Mouse (Mus musculus): ENCODE measurements around the gene Hist1h4c. TPM values are rescaled to one million over a fixed set of nuclear protein-coding genes. Genes with fewer than 3 reads are reported as not detected.
"Not testable (repeated sequence)": the region's sequence is repeated elsewhere in the genome, so short reads cannot be mapped to it uniquely, and the experiment has no call there.

Gene Hist1h4c
- polyA plus RNA-seq (2015; fragmentation: Nextera tagmentation; extraction: Ambion mirVana): 2.3 and 2.7 TPM in 2 replicates

DNA sequence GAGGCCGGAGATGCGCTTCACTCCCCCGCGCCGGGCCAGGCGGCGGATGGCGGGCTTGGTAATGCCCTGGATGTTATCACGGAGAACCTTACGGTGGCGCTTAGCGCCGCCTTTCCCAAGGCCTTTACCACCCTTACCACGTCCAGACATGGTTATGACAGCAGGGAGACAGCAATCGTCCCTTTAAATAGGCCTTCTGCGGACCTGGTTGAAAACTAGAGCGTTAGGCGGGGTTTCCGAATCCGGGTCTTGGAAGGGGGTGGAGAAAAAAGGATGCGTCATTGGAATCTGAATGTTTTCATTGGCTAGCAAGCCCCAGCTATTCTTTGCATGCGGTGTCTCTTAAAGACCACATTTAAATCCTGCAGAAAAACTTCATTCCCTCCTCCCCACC is at the start of gene Hist1h4c:
Gene Hist1h4c (minus strand): TSS at position 155 of the 394 bp plus-strand sequence.
- Histone ChIP-seq H3K27me3 (no peaks in the 10 kb centered on the region), H3K27ac (replicated peaks) (peak within 1 kb of the TSS; percentile 86), H3K9me3 (no peaks in the 10 kb centered on the region), H3K36me3 (no peaks in the 10 kb centered on the region), H3K9ac (peak within 1 kb of the TSS; percentile 57), H3K4me2 (peak within 1 kb of the TSS; percentile 90), H3K4me3 (peak within 1 kb of the TSS; percentile 49), H3K4me1 (replicated peaks) (peaks cover 12% of the 10 kb centered on the region)
- under 1% methylated on average over 22 of the region's 22 CpGs for WGBS
- ATAC-seq (ENCODE audit: low FRiP score, low read depth): peak; percentile 98

DNA sequence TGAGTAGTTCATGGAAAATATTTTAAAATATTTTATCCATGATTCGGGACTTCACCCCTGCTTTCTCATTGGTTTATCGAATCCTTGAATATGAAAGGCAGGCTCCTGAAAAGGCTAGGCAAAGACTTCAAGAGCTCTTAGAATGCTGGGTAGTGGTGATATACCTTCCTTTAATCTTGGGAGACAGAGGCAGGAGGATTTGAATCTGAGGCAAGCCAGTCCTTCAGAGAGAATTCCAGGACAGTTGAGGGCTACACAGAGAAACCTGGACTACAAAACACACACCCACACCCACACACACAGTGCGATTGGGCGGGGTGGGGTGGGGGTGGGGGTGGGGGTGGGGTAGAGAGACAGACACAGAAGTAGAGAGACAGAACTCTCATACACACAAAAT is 49.6 kb upstream of the Hist1h4c start:
- no peak overlapping the region for H3K9ac ChIP-seq
- H3K4me2 ChIP-seq: no peak overlapping the region
- no peak overlapping the region for H3K4me3 ChIP-seq
- H3K27ac ChIP-seq (replicated peaks): no peak overlapping the region; the same call in 1 of the 2 replicates
- peaks cover 25% of the 10 kb centered on the region for H3K4me1 ChIP-seq (replicated peaks)
- H3K36me3 ChIP-seq: no peaks in the 10 kb centered on the region
- H3K27me3 ChIP-seq: no peaks in the 10 kb centered on the region
- no peak for ATAC-seq (ENCODE audit: low FRiP score, low read depth)
- WGBS: 5% methylated on average over 4 of the region's 4 CpGs
- no peaks in the 10 kb centered on the region for H3K9me3 ChIP-seq

DNA sequence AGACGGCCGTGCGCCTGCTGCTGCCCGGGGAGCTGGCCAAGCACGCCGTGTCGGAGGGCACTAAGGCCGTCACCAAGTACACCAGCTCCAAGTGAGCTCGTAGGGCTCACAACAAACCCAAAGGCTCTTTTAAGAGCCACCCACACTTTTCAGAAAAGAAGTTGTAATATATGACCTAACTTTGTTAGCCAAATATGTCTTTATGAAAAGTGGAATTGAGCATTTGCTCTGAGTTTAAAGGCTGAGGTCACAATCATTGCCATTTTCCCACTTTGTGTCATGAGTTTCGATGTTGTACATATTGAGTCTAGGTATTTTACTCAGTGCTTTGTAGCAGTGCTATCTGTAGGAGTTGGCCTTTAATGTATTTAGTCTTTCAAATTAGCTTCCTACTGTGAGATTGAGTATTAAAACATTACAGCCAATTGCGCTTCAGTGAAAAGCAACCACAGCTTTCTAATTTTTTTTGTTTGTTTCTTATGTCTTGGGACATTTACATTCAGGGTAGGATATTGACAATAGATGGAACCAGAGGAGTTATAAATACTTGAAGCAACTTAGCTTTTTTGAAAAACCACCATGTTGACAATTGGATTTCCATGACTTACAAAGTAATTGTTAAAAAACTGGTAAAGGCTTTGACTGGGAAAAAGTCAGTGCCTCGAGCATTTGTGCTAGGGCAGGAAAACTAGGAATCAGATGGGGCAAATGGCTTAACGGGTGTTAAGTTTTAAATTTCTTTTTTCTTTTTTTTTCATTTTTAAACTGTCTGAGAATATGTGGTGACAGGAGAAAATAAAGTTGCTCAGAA is 49.0 kb upstream of the Hist1h4c start:
- Histone ChIP-seq H3K27me3 (no peaks in the 10 kb centered on the region), H3K9me3 (no peaks in the 10 kb centered on the region), H3K27ac (replicated peaks) (peak overlapping the region; percentile 98), H3K4me2 (peak overlapping the region; percentile 92), H3K36me3 (no peaks in the 10 kb centered on the region), H3K9ac (peak overlapping the region; percentile 44), H3K4me1 (replicated peaks) (peaks cover 21% of the 10 kb centered on the region), H3K4me3 (peak overlapping the region; percentile 46)
- 3% methylated on average over 13 of the region's 13 CpGs for WGBS
- no peak for ATAC-seq (ENCODE audit: low FRiP score, low read depth)

DNA sequence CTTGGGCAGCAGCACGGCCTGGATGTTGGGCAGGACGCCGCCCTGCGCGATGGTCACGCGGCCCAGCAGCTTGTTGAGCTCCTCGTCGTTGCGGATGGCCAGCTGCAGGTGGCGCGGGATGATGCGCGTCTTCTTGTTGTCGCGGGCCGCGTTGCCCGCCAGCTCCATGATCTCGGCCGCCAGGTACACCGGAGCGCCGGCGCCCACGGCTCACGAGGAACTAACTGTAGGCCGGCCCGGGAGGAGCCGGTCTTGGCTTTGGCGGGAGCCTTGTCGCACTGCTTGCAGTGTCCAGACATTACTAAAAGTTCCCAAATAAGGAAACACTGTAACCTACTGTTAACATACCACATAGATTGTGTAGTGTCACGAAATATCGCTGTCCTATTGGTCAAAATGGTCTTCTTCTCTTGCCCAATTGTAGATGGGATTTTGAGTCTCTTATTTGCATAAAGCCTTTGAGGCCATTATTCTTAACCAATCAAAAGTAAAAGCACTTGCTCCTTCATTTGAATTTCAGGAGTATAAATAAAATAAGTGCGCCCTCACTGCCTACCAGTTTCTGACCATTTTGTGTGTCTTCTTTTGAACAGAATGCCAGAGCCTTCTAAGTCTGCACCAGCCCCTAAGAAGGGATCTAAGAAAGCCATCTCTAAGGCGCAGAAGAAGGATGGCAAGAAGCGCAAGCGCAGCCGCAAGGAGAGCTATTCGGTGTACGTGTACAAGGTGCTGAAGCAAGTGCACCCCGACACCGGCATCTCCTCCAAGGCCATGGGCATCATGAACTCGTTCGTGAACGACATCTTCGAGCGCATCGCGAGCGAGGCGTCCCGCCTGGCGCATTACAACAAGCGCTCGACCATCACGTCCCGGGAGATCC is 48.2 kb upstream of the Hist1h4c start, which contains the start of gene Hist1h2bb:
Gene Hist1h2bb (plus strand): TSS at position 534 of the 880 bp plus-strand sequence.
- Histone ChIP-seq H3K27ac (replicated peaks) (peak within 1 kb of the TSS; percentile 98), H3K4me2 (peak within 1 kb of the TSS; percentile 92), H3K9ac (peak within 1 kb of the TSS; percentile 44), H3K4me1 (replicated peaks) (peaks cover 18% of the 10 kb centered on the region), H3K4me3 (peak within 1 kb of the TSS; percentile 46)
- H3K27me3 ChIP-seq, H3K36me3 ChIP-seq, H3K9me3 ChIP-seq: not testable (repeated sequence)
- ATAC-seq (ENCODE audit: low FRiP score, low read depth): peak; percentile 94
- WGBS: under 1% methylated on average over 44 of the region's 58 CpGs

DNA sequence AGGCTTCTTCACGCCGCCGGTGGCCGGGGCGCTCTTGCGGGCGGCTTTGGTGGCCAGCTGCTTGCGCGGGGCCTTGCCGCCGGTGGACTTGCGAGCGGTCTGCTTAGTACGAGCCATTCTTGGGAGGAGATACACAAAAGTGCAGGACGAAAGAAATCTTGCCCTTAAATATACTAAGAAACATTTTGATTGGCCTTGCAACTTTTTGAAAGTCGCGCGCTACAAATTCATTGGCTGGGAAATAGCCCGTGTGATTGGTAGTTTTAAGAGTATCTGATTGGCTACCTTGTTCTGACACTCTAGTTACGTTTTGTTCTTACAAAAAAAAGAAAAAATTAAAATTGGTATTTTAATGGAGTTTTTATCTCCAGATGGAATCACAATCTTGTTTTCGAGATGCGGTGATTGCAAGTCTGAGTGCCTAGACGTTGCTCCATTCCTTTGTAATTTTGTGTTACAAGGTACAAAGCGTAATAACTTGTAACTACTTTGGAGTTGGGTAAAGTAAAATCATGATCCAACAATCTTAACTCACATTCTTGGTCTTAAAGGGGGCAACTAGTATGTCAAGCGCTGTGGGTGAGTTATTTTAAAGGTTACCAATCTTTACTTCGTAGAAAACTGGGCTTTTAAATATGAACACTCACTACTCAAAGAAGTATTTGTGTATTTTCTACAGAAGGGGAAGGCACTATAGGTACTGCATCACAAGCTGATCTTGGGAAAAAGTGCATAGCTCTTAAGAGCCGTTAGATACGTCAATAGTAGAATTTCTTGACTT is 47.3 kb upstream of the Hist1h4c start, which contains the start of gene Hist1h3c:
Gene Hist1h3c (minus strand): TSS at position 222 of the 781 bp plus-strand sequence.
- no peaks in the 10 kb centered on the region for H3K27me3 ChIP-seq
- H3K4me1 ChIP-seq (replicated peaks): peaks cover 18% of the 10 kb centered on the region
- ATAC-seq (ENCODE audit: low FRiP score, low read depth): peak; percentile 73
- no peaks in the 10 kb centered on the region for H3K36me3 ChIP-seq
- H3K4me3 ChIP-seq: peak within 1 kb of the TSS; percentile 46
- WGBS: under 1% methylated on average over 27 of the region's 28 CpGs
- H3K9ac ChIP-seq: peak within 1 kb of the TSS; percentile 44
- peak within 1 kb of the TSS; percentile 92 for H3K4me2 ChIP-seq
- peak within 1 kb of the TSS; percentile 98 for H3K27ac ChIP-seq (replicated peaks)
- H3K9me3 ChIP-seq: no peaks in the 10 kb centered on the region

DNA sequence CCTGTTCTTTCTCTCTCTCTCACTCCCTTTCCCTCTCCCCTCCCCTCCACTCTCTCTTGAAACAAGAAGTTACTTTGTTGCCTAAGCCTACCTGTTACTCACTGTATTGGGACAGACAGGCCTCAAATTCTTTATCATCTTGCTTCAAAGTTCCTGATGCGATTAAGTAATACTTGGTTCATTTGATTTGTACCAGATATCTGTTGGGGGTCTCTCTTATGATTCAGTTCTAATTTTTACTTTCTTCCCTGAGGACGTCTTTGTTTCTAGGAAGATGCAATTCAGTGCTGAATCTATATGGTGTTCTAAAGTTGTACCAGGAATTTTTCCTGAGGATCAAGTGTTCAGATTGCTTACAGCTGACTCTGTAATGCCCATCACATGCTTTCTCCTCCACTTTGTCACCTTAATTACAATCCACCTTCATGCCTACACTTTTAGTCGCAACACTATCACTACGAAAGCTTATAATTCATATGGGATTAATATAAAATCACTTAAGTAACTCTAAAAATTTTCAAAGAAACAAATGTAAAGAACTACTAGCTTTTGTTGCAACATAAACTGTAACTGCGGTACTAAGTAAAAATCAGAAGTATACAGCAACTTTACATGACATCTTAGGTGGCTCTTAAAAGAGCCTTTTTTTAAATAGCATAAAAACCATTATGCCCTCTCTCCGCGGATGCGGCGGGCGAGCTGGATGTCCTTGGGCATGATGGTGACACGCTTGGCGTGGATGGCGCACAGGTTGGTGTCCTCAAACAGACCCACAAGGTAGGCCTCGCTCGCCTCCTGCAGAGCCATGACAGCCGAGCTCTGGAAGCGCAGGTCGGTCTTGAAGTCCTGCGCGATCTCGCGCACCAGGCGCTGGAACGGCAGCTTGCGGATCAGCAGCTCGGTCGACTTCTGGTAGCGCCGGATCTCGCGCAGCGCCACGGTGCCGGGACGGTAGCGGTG is 46.4 kb upstream of the Hist1h4c start:
- Histone ChIP-seq H3K4me1 (replicated peaks) (peaks cover 24% of the 10 kb centered on the region), H3K9me3 (no peaks in the 10 kb centered on the region), H3K4me3 (peak overlapping the region; percentile 46), H3K9ac (no peak overlapping the region), H3K27me3 (no peaks in the 10 kb centered on the region), H3K36me3 (no peaks in the 10 kb centered on the region), H3K27ac (replicated peaks) (no peak overlapping the region), H3K4me2 (peak overlapping the region; percentile 92)
- no peak for ATAC-seq (ENCODE audit: low FRiP score, low read depth)
- 1% methylated on average over 18 of the region's 36 CpGs for WGBS

DNA sequence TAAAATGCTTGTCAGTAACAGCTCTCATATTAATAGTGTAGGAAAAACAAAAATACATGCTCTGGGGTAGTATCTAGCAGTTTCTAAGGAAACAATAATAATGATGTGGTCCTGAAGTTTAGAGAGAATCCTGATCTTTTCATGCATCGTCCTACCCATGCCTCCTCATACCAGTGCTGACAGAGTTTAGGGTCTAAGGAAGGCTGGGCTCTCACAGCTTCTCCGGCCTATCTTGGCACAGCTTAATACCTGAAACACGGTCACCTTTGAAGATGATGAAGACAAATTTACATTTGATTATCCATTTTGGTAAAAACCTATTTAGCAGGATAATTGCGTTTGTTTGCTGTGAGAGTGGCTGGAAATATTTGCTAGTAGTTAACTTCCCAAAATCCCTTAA is 45.7 kb upstream of the Hist1h4c start:
- Histone ChIP-seq H3K27me3 (no peaks in the 10 kb centered on the region), H3K4me3 (no peak overlapping the region), H3K9me3 (no peaks in the 10 kb centered on the region), H3K36me3 (no peaks in the 10 kb centered on the region), H3K4me1 (replicated peaks) (peaks cover 30% of the 10 kb centered on the region), H3K27ac (replicated peaks) (no peak overlapping the region), H3K4me2 (peak overlapping the region; percentile 15; the same call in 1 of the 2 replicates), H3K9ac (no peak overlapping the region)
- ATAC-seq (ENCODE audit: low FRiP score, low read depth): no peak
- WGBS: 51% methylated on average over 4 of the region's 4 CpGs

DNA sequence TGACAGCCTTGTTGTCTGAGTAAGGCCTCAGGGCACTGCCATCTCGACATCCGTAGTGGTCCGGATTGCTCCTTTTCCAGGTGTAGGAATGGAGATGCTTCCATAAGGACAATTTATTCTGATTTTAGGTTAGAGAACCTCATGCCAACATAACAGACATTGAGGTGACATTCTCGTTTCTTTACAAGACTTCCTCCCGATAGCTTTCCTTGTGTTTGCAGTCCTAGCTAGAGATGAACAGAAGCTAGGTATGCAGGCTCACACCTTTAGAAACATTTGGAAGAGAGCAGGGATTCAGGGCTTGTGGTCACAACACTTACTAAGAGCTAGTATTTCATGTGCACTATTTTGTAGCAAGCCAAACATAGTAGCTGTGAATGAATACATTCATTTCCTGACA is 45.0 kb upstream of the Hist1h4c start:
- Histone ChIP-seq H3K4me1 (replicated peaks) (peaks cover 33% of the 10 kb centered on the region), H3K27ac (replicated peaks) (no peak overlapping the region), H3K27me3 (no peaks in the 10 kb centered on the region), H3K4me3 (no peak overlapping the region), H3K4me2 (no peak overlapping the region), H3K9me3 (no peaks in the 10 kb centered on the region), H3K9ac (no peak overlapping the region), H3K36me3 (no peaks in the 10 kb centered on the region)
- no peak for ATAC-seq (ENCODE audit: low FRiP score, low read depth)
- WGBS: 86% methylated on average over 5 of the region's 5 CpGs

DNA sequence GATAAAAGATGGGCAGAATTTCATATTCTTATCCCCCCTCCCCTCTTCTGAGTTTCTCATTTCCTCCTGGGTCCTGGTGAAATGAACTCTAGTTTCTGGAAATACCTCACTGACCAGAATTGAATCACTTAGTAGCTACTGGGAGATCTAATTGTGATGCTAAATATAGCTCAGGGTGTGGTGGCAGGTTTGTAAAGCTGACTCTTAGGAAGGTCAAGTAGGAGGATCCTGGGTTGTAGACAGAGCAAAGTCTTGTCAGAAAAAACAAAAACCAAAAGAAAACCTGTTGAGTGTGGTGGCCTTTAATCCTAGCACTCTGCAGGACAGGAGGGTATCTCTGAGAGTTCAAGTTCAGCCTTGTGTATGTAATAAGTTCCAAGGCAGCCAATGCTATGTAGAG is 43.8 kb upstream of the Hist1h4c start:
- Histone ChIP-seq H3K4me3 (no peak overlapping the region), H3K9ac (no peak overlapping the region), H3K27ac (replicated peaks) (no peak overlapping the region), H3K9me3 (no peaks in the 10 kb centered on the region), H3K4me2 (no peak overlapping the region), H3K4me1 (replicated peaks) (peaks cover 27% of the 10 kb centered on the region), H3K36me3 (no peaks in the 10 kb centered on the region), H3K27me3 (no peaks in the 10 kb centered on the region)
- ATAC-seq (ENCODE audit: low FRiP score, low read depth): no peak

DNA sequence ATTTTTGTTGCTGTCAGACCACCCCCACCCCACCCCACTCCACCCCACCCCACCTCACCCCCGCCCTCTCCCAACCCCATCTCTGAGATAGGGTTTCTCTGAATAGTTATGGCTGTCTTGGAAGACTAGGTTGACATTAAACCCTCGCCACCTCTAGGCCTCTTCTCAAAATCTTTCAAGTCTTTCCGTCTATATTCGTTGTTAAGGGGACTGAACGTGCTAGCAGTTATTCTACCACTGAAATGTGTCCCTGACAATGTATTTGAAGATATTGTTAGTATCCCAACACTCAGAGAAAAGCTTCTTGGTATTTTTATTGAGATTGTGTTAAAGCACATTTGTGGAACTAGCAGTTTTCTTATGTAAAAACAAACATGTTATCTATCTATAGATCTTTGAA is 42.7 kb upstream of the Hist1h4c start:
- Histone ChIP-seq H3K27me3 (no peaks in the 10 kb centered on the region), H3K4me2 (no peak overlapping the region), H3K27ac (replicated peaks) (no peak overlapping the region), H3K4me1 (replicated peaks) (peaks cover 26% of the 10 kb centered on the region), H3K36me3 (no peaks in the 10 kb centered on the region), H3K4me3 (no peak overlapping the region), H3K9ac (no peak overlapping the region), H3K9me3 (no peaks in the 10 kb centered on the region)
- 75% methylated on average over 5 of the region's 5 CpGs for WGBS
- no peak for ATAC-seq (ENCODE audit: low FRiP score, low read depth)

Data from hindbrain, embryonic 15.5 days (tissue).